Mouse (Mus musculus) heart, embryonic 10.5 days (tissue): ENCODE measurements at regions not wholly inside any gene's neighbourhood (a gene's known extent, or its start where the extent isn't known, plus 50 kb on each side); places are given as distances from the start of the nearest gene placed in this dataset.
A peak's percentile ranks its signal among the peaks of the same experiment; 100 is the strongest.

Source experiments
- DNase-seq: peaks from one replicate; pipeline ENCODE4 v3.0.0-alpha.2; 2017; ENCODE audit warnings: low spot score
- H3K27ac ChIP-seq: fragments of 300-500 bp; sonication (generic); 2 replicates; pipeline ENCODE4 v1.5.1; 2016; ENCODE audit warnings: mild to moderate bottlenecking
- H3K27me3 ChIP-seq: fragments of 300-500 bp; sonication (generic); 2 replicates; pipeline ENCODE4 v1.6.1; 2016; ENCODE audit warnings: mild to moderate bottlenecking; ENCODE audit not compliant: poor library complexity, insufficient read depth, severe bottlenecking
- H3K36me3 ChIP-seq: fragments of 300-500 bp; sonication (generic); 2 replicates; pipeline ENCODE4 v1.6.1; 2016; ENCODE audit warnings: mild to moderate bottlenecking, moderate library complexity
- H3K4me1 ChIP-seq: fragments of 300-500 bp; sonication (generic); 2 replicates; pipeline ENCODE4 v1.6.1; 2016; ENCODE audit warnings: mild to moderate bottlenecking
- H3K4me3 ChIP-seq: fragments of 300-500 bp; sonication (generic); 2 replicates; pipeline ENCODE4 v1.5.1; 2016; ENCODE audit warnings: mild to moderate bottlenecking, moderate library complexity
- H3K9me3 ChIP-seq: fragments of 300-500 bp; sonication (generic); 2 replicates; pipeline ENCODE4 v1.6.1; 2016; ENCODE audit warnings: mild to moderate bottlenecking, moderate library complexity
- WGBS: fragments of 180-500 bp; shearing (Covaris S2); methylation state at CpG from one replicate; pipeline ENCODE4 v1.1.7; 2016; 5-methylcytosine and 5-hydroxymethylcytosine counted together

GRCm38 (mm10) chr13:116707621-116708455 lies 317.5 kb downstream of the Parp8 start:
- Histone ChIP-seq H3K27ac (peak overlapping the region; percentile 36), H3K27me3 (peaks cover 66% of the 10 kb centered on the region), H3K36me3 (no peaks in the 10 kb centered on the region), H3K4me1 (peaks cover 11% of the 10 kb centered on the region; the same call in 1 of the 2 replicates), H3K4me3 (peak overlapping the region; percentile 47), H3K9me3 (no peaks in the 10 kb centered on the region)
- DNase-seq: no peak
- 3% methylated on average over 20 of the region's 20 CpGs for WGBS

- no peaks in the 10 kb centered on the region for H3K9me3 ChIP-seq
- H3K4me1 ChIP-seq: peaks cover 11% of the 10 kb centered on the region; the same call in 1 of the 2 replicates
- peak overlapping the region; percentile 22; the same call in 1 of the 2 replicates for H3K4me3 ChIP-seq
- H3K36me3 ChIP-seq: no peaks in the 10 kb centered on the region
- no peak for DNase-seq
- no peak overlapping the region for H3K27ac ChIP-seq
- WGBS: 7% methylated on average over 18 of the region's 18 CpGs
- H3K27me3 ChIP-seq: peaks cover 66% of the 10 kb centered on the region
Measured at GRCm38 (mm10) chr13:116706401-116707330, 318.7 kb downstream of the Parp8 start.

- peak overlapping the region; percentile 78 for H3K27ac ChIP-seq
- H3K4me1 ChIP-seq: peaks cover 11% of the 10 kb centered on the region; the same call in 1 of the 2 replicates
- H3K4me3 ChIP-seq: peak overlapping the region; percentile 61
- peaks cover 65% of the 10 kb centered on the region for H3K27me3 ChIP-seq
- no peaks in the 10 kb centered on the region for H3K9me3 ChIP-seq
- WGBS: under 1% methylated on average over 39 of the region's 39 CpGs
- H3K36me3 ChIP-seq: no peaks in the 10 kb centered on the region
- DNase-seq: peak; percentile 81
Measured at GRCm38 (mm10) chr13:116705611-116706386, 319.5 kb downstream of the Parp8 start.

- no peak overlapping the region for H3K27ac ChIP-seq
- H3K27me3 ChIP-seq: no peaks in the 10 kb centered on the region
- H3K4me3 ChIP-seq: no peak overlapping the region
- no peaks in the 10 kb centered on the region for H3K9me3 ChIP-seq
- 0 out of 2 replicates have a peak, but pooled peaks cover 3% of the 10 kb centered on the region for H3K4me1 ChIP-seq
- no peak for DNase-seq
- no peaks in the 10 kb centered on the region for H3K36me3 ChIP-seq
Measured at GRCm38 (mm10) chr13:116688714-116689113, 336.6 kb downstream of the Parp8 start.
